Mouse (Mus musculus) liver, embryonic 11.5 days (tissue): ENCODE data around the gene Lgr4. TPM values are rescaled to one million over a fixed set of nuclear protein-coding genes. Genes with fewer than 3 reads are reported as not detected.

Experiments used
- ATAC-seq: fragments of 200-750 bp; cut with Nextera tagmentation; replicated peaks from 2 replicates; pipeline ENCODE4 v1.8.0; 2017; ENCODE audit warnings: moderate number of reproducible peaks, mild to moderate bottlenecking, moderate TSS enrichment, moderate library complexity; ENCODE audit not compliant: low FRiP score
- DNase-seq: peaks from one replicate; pipeline ENCODE4 v3.0.0-alpha.2; 2017; ENCODE audit warnings: low spot score
- H3K27ac ChIP-seq: fragments of 300-500 bp; sonication (generic); 2 replicates; pipeline ENCODE4 v1.5.1; 2014; ENCODE audit warnings: mild to moderate bottlenecking, low read depth, low read length, control low read depth
- H3K27me3 ChIP-seq: fragments of 300-500 bp; sonication (generic); replicated peaks from 2 replicates; pipeline ENCODE4 v1.6.1; 2014; ENCODE audit warnings: low read length, mixed read lengths; ENCODE audit not compliant: control insufficient read depth, insufficient read depth
- H3K36me3 ChIP-seq: fragments of 300-500 bp; sonication (generic); 2 replicates; pipeline ENCODE4 v1.6.1; 2014; ENCODE audit warnings: mild to moderate bottlenecking, low read length, moderate library complexity, mixed read lengths; ENCODE audit not compliant: control insufficient read depth, insufficient read depth
- H3K4me1 ChIP-seq: fragments of 300-500 bp; sonication (generic); replicated peaks from 2 replicates; pipeline ENCODE4 v1.6.1; 2014; ENCODE audit warnings: low read length, mixed read lengths; ENCODE audit not compliant: control insufficient read depth, insufficient read depth
- H3K4me2 ChIP-seq: fragments of 300-500 bp; sonication (generic); 2 replicates; pipeline ENCODE4 v1.6.1; 2014; ENCODE audit warnings: mild to moderate bottlenecking, control low read depth, moderate library complexity
- H3K4me3 ChIP-seq: fragments of 300-500 bp; sonication (generic); 2 replicates; pipeline ENCODE4 v1.5.1; 2014; ENCODE audit warnings: low read depth, low read length, control low read depth
- H3K9ac ChIP-seq: fragments of 300-500 bp; sonication (generic); 2 replicates; pipeline ENCODE4 v1.6.1; 2014; ENCODE audit warnings: low read depth, low read length, control low read depth
- H3K9me3 ChIP-seq: fragments of 300-500 bp; sonication (generic); 2 replicates; pipeline ENCODE4 v1.6.1; 2016; ENCODE audit warnings: low read length, inconsistent platforms, mixed read lengths; ENCODE audit not compliant: control insufficient read depth
- WGBS: fragments of 180-500 bp; shearing (Covaris S2); extraction: QIAGEN DNeasy Blood & Tissue Kit; methylation state at CpG from one replicate; pipeline ENCODE4 v1.1.7; 2014; 5-methylcytosine and 5-hydroxymethylcytosine counted together
- polyA plus RNA-seq: library from polyadenylated mRNA; unstranded; fragments of >200 nt; fragmentation: Nextera tagmentation; extraction: Ambion mirVana; gene quantifications from 2 replicates; pipeline ENCODE4 v1.2.1, GENCODE M21; 2014

Lgr4 gene
- polyA plus RNA-seq, 1 experiment from 2014 or later: 10.0 TPM

DNA sequence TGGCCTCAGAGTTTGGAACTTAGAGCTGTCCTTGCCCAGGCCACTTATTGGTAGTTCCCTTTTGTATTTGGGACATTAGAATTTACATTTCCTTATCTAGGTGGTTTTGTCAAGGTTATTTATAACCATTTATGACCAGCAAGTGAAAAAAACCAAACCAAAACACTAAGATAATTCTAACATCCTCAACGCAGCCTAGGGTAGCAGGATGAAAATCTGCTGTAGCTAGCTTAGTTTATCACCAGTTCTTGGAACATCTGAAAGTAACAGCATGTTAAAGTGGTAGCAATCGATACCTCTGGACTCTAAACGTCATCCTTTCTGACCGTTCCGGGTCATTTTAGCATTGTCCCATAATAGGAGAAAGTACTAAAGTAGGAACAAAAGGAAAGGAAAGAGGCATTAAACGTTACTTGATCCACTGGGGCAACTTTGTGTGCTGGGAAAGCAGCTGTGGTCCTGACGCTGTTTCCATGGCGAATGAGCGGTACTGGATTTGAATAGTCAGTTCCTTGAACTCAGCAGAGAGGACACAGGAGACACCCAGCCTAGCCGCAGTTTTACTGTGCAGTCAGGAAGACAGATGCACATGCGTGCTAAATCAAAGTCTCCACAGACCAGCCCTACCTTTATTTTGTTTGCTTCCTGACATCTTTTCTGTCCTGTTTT lies 42.1 kb downstream of the Lgr4 start:
- Histone ChIP-seq H3K9me3 (no peaks in the 10 kb centered on the region), H3K4me1 (peaks cover 13% of the 10 kb centered on the region), H3K36me3 (no peaks in the 10 kb centered on the region), H3K4me2 (no peak overlapping the region), H3K27me3 (no peaks in the 10 kb centered on the region), H3K9ac (no peak overlapping the region), H3K4me3 (no peak overlapping the region), H3K27ac (no peak overlapping the region)
- WGBS: 80% methylated on average over 11 of the region's 11 CpGs
- DNase-seq: no peak
- no peak for ATAC-seq

DNA sequence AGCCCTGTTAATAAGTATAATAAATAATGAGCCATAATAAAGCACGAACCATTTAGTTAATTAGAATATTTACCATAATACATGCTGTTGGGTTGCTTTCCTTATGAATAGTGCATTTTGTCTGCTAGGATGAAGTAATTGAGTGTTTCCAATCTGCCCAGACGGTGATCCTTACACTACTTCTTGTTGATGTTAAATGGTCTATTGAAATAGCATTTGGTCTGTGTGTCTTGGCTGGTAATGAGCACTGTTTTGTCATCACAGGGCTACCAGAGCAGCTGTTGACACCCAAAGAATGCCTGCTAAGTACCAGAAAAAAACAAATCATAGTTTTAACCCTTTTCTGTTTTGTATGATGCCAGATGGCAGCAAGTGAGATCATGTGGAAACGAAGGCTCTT lies 42.8 kb downstream of the Lgr4 start:
- ATAC-seq: no peak
- Histone ChIP-seq H3K36me3 (no peaks in the 10 kb centered on the region), H3K9me3 (no peaks in the 10 kb centered on the region), H3K9ac (no peak overlapping the region), H3K27ac (no peak overlapping the region), H3K4me3 (no peak overlapping the region), H3K4me1 (peaks cover 6% of the 10 kb centered on the region; the same call in 1 of the 2 replicates), H3K27me3 (no peaks in the 10 kb centered on the region), H3K4me2 (no peak overlapping the region)
- 89% methylated on average over 3 of the region's 3 CpGs for WGBS
- no peak for DNase-seq

DNA sequence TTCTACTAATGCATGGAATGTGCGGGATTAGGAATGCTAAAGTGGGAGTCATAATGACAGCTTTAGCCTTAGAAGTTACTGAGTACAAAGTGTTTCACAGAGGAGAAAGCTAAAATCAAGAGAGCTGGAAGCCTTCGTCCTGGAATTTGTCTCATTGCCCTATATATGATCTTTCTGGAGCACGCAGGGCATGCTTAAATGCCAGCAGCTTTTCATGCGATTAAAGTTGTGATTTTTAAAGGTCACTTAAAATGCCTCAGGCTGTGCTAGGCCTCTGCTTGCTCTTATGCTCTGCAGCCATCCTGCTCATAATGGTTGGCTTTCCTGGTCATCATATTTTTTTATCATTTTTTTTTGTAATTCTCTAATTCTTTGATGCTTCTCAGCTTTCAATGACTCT lies 43.7 kb downstream of the Lgr4 start:
- 85% methylated on average over 4 of the region's 4 CpGs for WGBS
- ATAC-seq (no peak), DNase-seq (no peak)

DNA sequence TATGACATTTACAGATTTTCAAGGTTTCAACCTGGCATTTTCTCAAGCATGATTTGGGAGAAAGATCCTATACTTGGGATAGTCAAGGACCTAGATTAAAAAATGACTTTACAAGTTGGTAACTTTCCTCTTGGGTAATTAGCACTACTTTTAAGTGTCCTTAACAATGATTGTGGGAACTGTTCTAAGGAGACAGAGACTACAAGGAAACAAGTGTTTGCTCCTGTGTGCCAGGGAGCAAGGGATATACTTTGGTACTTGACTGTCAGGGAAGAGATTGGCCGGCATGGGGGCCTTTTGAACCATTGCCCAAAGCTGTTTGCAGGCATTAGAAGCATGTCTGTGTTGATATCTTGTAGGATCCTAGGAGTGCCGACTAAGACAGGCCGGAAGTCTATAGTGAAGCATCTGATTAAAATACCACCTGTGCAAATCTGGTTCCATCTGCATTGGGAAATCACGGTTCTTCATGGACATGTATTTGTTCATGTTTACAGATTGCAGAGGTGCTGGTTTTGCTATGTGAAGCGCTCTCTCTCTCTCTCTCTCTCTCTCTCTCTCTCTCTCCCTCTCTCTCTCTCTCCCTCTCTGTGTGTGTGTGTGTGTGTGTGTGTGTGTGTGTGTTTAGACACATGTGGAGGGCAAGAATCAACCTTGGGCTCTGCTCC lies 46.3 kb downstream of the Lgr4 start:
- Histone ChIP-seq H3K36me3 (no peaks in the 10 kb centered on the region), H3K27me3 (no peaks in the 10 kb centered on the region), H3K4me3 (no peak overlapping the region), H3K9me3 (no peaks in the 10 kb centered on the region), H3K27ac (no peak overlapping the region), H3K9ac (no peak overlapping the region), H3K4me1 (peaks cover 3% of the 10 kb centered on the region; the same call in 1 of the 2 replicates), H3K4me2 (no peak overlapping the region)
- 80% methylated on average over 5 of the region's 5 CpGs for WGBS
- ATAC-seq (no peak), DNase-seq (no peak)

More for the DNA sequence above, 43.7 kb downstream of the Lgr4 start:
- H3K27me3 ChIP-seq: no peaks in the 10 kb centered on the region
- peaks cover 3% of the 10 kb centered on the region; the same call in 1 of the 2 replicates for H3K4me1 ChIP-seq
- no peak overlapping the region for H3K27ac ChIP-seq
- H3K9me3 ChIP-seq: no peaks in the 10 kb centered on the region
- no peaks in the 10 kb centered on the region for H3K36me3 ChIP-seq
- H3K9ac ChIP-seq: no peak overlapping the region
- H3K4me2 ChIP-seq: no peak overlapping the region
- no peak overlapping the region for H3K4me3 ChIP-seq

DNA sequence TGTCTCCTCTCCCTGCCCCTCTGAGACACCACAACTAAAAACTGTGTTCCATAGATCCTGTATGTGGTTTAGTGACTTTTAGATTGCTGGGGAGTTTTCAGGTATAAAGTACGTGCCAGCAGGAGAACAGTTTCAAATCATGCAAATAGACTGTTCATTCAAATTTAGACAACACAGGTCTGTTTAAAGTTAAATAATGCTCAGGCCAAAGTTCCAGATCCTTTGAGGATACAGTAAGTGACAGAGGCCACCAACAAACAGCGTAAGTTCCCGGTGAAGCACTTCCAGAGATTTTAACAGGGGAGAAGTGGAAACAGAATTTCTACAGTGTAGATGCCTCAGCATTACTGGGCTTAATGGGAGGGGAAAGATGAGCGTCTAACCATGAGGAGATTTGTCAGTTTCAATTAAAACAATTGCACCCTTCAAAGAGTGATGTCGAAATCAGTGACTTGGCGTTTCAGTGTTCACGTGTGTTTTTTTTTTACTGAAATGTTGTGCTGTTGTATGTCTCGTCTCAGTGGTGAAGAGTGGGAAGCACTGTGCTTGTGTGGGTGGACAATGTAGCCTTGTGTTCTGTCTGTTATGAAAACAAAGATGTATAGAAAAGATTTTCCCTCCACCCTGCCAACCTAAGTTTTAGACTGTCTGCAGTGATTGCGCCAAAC lies 48.4 kb downstream of the Lgr4 start:
- no peaks in the 10 kb centered on the region for H3K27me3 ChIP-seq
- no peak overlapping the region for H3K9ac ChIP-seq
- H3K4me2 ChIP-seq: no peak overlapping the region
- no peak overlapping the region for H3K4me3 ChIP-seq
- H3K4me1 ChIP-seq: peaks cover 9% of the 10 kb centered on the region; the same call in 1 of the 2 replicates
- no peaks in the 10 kb centered on the region for H3K36me3 ChIP-seq
- 83% methylated on average over 9 of the region's 9 CpGs for WGBS
- H3K27ac ChIP-seq: no peak overlapping the region
- no peak for ATAC-seq
- H3K9me3 ChIP-seq: no peaks in the 10 kb centered on the region
- no peak for DNase-seq

DNA sequence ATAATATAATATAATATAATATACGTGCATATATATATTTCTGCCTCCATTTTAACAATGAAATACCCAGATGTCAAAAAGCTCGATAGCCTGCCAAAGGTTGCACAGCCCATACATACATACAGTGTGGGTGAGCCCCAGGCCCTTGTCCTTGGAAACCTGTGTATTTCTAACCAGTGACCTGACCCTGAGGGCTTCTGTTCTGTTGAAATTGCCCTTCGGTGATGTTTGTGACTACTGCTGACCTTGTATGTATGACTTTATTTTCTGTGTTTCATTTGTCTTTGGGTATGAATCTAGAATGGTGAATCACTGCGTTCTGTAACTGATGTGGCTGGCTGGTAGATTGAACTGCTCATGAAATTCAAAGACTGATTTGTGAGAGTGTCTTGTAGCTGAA lies 49.4 kb downstream of the Lgr4 start:
- Histone ChIP-seq H3K36me3 (no peaks in the 10 kb centered on the region), H3K9me3 (no peaks in the 10 kb centered on the region), H3K4me3 (no peak overlapping the region), H3K9ac (no peak overlapping the region), H3K27ac (no peak overlapping the region), H3K27me3 (no peaks in the 10 kb centered on the region), H3K4me1 (peaks cover 11% of the 10 kb centered on the region; the same call in 1 of the 2 replicates), H3K4me2 (no peak overlapping the region)
- 90% methylated on average over 4 of the region's 4 CpGs for WGBS
- ATAC-seq (no peak), DNase-seq (no peak)

DNA sequence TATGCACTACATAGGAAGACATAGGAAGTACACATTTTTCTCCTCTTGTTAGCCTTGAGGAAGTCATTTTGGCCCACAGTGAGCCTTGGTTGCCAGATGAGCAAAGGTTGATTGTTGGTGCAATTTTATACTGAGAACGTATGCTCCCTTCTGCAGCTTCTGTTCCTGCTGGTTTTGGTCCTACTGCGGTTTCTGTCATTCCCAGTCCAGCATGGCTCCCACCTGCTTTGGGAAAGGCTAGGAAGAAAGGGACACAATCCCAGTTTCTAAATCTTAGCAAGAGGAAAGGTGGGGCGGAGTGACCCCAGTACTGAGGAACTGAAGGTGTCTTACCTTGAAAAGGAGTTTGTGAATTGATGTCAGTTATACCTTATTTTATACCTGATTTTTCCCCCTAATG lies 51.9 kb downstream of the Lgr4 start:
- DNase-seq: peak; percentile 28
- Histone ChIP-seq H3K4me1 (peaks cover 11% of the 10 kb centered on the region; the same call in 1 of the 2 replicates), H3K4me2 (no peak overlapping the region), H3K9me3 (no peaks in the 10 kb centered on the region), H3K27me3 (no peaks in the 10 kb centered on the region), H3K27ac (no peak overlapping the region), H3K9ac (no peak overlapping the region), H3K36me3 (no peaks in the 10 kb centered on the region), H3K4me3 (no peak overlapping the region)
- ATAC-seq: no peak
- 86% methylated on average over 3 of the region's 3 CpGs for WGBS

DNA sequence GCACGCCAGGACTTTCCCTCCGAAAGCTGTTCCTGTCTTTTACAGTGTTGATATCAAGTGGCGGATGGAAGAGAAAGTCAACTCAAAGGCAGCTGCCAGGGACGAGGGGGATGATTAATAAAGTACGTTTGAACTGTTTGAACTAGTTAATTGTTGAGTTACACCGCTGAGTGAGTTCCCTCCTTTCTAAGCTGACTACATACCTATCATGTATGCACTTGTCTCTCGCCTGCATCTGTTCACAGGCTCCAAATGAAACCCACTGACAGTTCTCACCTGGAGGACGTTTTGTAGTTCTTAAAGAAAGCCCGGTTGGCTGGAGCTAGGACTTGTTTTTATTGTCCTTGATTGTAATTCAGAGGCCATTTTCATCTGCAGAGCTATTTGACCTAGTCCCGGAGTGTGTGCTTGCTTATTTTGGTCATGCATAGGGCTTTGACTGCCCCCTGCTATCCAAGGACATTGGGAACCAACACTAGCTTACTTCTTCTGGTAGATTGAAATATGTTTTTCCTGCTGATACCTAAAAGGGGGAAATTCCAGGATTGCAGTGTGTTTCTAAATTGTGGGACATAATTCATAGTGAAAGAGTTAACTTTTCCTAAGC lies 52.6 kb downstream of the Lgr4 start:
- no peaks in the 10 kb centered on the region for H3K36me3 ChIP-seq
- H3K4me2 ChIP-seq: no peak overlapping the region
- ATAC-seq (no peak), DNase-seq (peak; percentile 31)
- no peak overlapping the region for H3K27ac ChIP-seq
- H3K27me3 ChIP-seq: no peaks in the 10 kb centered on the region
- 61% methylated on average over 10 of the region's 10 CpGs for WGBS
- H3K9me3 ChIP-seq: no peaks in the 10 kb centered on the region
- no peak overlapping the region for H3K4me3 ChIP-seq
- H3K4me1 ChIP-seq: peaks cover 11% of the 10 kb centered on the region; the same call in 1 of the 2 replicates
- H3K9ac ChIP-seq: no peak overlapping the region
